Mouse (Mus musculus): ENCODE measurements around the gene Smpd1. TPM values are rescaled to one million over a fixed set of nuclear protein-coding genes. Genes with fewer than 3 reads are reported as not detected.

Gene Smpd1
- total and polyA plus RNA-seq, 3 experiments: 22.2 to 98.7 (median 32.3) TPM

DNA sequence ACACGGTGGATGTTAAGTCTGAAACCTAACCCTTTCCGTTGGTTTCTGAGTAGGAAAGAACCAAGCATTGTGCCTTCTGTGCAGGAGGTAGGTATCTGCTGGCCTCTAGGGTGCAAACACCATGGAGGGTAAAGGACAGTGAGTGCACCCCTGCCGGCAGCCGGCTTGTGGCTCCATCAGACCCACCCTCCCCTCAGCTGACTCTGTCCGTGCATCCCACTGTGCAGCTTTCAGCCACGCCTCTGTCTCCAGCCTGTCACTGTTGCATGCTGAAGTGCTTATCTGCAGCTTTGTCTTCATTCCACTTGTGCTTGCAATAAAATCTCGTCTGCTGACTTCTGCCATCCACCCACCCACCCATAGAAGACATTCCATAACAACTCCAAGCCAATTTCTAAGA is 35.9 kb downstream of the Smpd1 start:
- Histone ChIP-seq H3K79me2 (ENCODE audit: control insufficient read depth, insufficient read depth, low read length, poor library complexity) (no peaks in the 10 kb centered on the region), H3K9me3 (replicated peaks; ENCODE audit: insufficient read depth, low read length) (no peaks in the 10 kb centered on the region), H3K36me3 (ENCODE audit: control insufficient read depth in 1 of 2, insufficient read depth in 2 of 2, low read length in 2 of 2) (no peaks in the 10 kb centered on the region), H3K27me3 (ENCODE audit: control insufficient read depth in 1 of 2, insufficient read depth in 2 of 2, low read length in 2 of 2) (no peaks in the 10 kb centered on the region; a peak in 1 of 4 replicates), H3K9ac (ENCODE audit: control insufficient read depth, low read depth, low read length, poor library complexity, severe bottlenecking) (no peak overlapping the region), H3K4me3 (ENCODE audit: control insufficient read depth in 1 of 2, insufficient read depth in 1 of 2, low read depth in 2 of 2, low read length in 2 of 2) (no peak overlapping the region), H3K4me1 (ENCODE audit: control insufficient read depth in 1 of 2, insufficient read depth in 2 of 2, low read length in 2 of 2) (no peaks in the 10 kb centered on the region), H3K27ac (ENCODE audit: control insufficient read depth, low read depth, low read length) (no peak overlapping the region)
- DNase-seq (ENCODE audit: low read depth, low spot score): no peak
- TF ChIP-seq MYB (IDR thresholded peaks at IDR 0.05; ENCODE audit: low read depth, low read length): no peak
- TF ChIP-seq SMC3 (IDR thresholded peaks at IDR 0.05; ENCODE audit: low read depth, low read length): no peak
- TF ChIP-seq CHD1 (IDR thresholded peaks at IDR 0.05; ENCODE audit: low read depth, low read length): no peak
- no peak for TF ChIP-seq RAD21 (IDR thresholded peaks at IDR 0.05; ENCODE audit: low read depth, low read length)
- no peak for TF ChIP-seq HCFC1 (IDR thresholded peaks at IDR 0.05; ENCODE audit: low read depth, low read length)
- TF ChIP-seq KAT2A (conservative IDR thresholded peaks at IDR 0.05; ENCODE audit: low read depth, low read length): no peak
- no peak for TF ChIP-seq RCOR1 (IDR thresholded peaks at IDR 0.05; ENCODE audit: low read depth, low read length)
- no peak for TF ChIP-seq POLR2AphosphoS5 (IDR thresholded peaks at IDR 0.05; ENCODE audit: borderline replicate concordance, low read depth, low read length)
- no peak for TF ChIP-seq POLR2A (IDR thresholded peaks at IDR 0.05; ENCODE audit: control insufficient read depth in 1 of 2, insufficient read depth in 1 of 2, low read depth in 1 of 2, low read length in 2 of 2, poor library complexity in 1 of 2)
- TF ChIP-seq NRF1 (IDR thresholded peaks at IDR 0.05; ENCODE audit: insufficient read depth, low read depth, low read length, poor library complexity, severe bottlenecking): no peak
- TF ChIP-seq CTCF (IDR thresholded peaks at IDR 0.05 in 2 of 3, conservative IDR thresholded peaks at IDR 0.05 in 1 of 3; ENCODE audit: control insufficient read depth in 1 of 3, insufficient read depth in 1 of 3, low read depth in 2 of 3, low read length in 3 of 3, poor library complexity in 1 of 3, severe bottlenecking in 1 of 3): no peak
- TF ChIP-seq USF1 (IDR thresholded peaks at IDR 0.05; ENCODE audit: low read depth, low read length): no peak
- no peak for TF ChIP-seq MEF2A (IDR thresholded peaks at IDR 0.05; ENCODE audit: extremely low read depth, insufficient replicate concordance, low read depth, low read length, poor library complexity, severe bottlenecking)
- no peak for TF ChIP-seq GATA1 (IDR thresholded peaks at IDR 0.05; ENCODE audit: low read depth, low read length)
- TF ChIP-seq UBTF (IDR thresholded peaks at IDR 0.05; ENCODE audit: borderline replicate concordance, insufficient read depth, low read depth, low read length): no peak
- TF ChIP-seq TAL1 (IDR thresholded peaks at IDR 0.05; ENCODE audit: low read length): no peak

GRCm38 (mm10) chr7:105602860-105603623 is 48.9 kb downstream of the Smpd1 start:
- Histone ChIP-seq H3K36me3 (ENCODE audit: control insufficient read depth in 1 of 2, insufficient read depth in 2 of 2, low read length in 2 of 2) (no peaks in the 10 kb centered on the region; a peak in 1 of 4 replicates), H3K27ac (ENCODE audit: control insufficient read depth, low read depth, low read length) (no peak overlapping the region), H3K9ac (ENCODE audit: control insufficient read depth, low read depth, low read length, poor library complexity, severe bottlenecking) (no peak overlapping the region), H3K79me2 (ENCODE audit: control insufficient read depth, insufficient read depth, low read length, poor library complexity) (no peaks in the 10 kb centered on the region), H3K9me3 (replicated peaks; ENCODE audit: insufficient read depth, low read length) (no peaks in the 10 kb centered on the region), H3K4me3 (ENCODE audit: control insufficient read depth in 1 of 2, insufficient read depth in 1 of 2, low read depth in 2 of 2, low read length in 2 of 2) (no peak overlapping the region), H3K27me3 (ENCODE audit: control insufficient read depth in 1 of 2, insufficient read depth in 2 of 2, low read length in 2 of 2) (peaks cover 0 to 1% of the 10 kb centered on the region in 2 experiments; a peak in 2 of 4 replicates), H3K4me1 (ENCODE audit: control insufficient read depth in 1 of 2, insufficient read depth in 2 of 2, low read length in 2 of 2) (peaks cover 0 to 3% of the 10 kb centered on the region in 2 experiments; a peak in 2 of 4 replicates)
- peak; percentile 49 for DNase-seq (ENCODE audit: low read depth, low spot score)
- TF ChIP-seq MYC (IDR thresholded peaks at IDR 0.05; ENCODE audit: low read depth, low read length) (no peak), HCFC1 (IDR thresholded peaks at IDR 0.05; ENCODE audit: low read depth, low read length) (no peak), NELFE (IDR thresholded peaks at IDR 0.05; ENCODE audit: low read depth, low read length) (no peak), JUND (IDR thresholded peaks at IDR 0.05; ENCODE audit: low read depth, low read length) (no peak), RCOR1 (IDR thresholded peaks at IDR 0.05; ENCODE audit: low read depth, low read length) (no peak), POLR2AphosphoS5 (IDR thresholded peaks at IDR 0.05; ENCODE audit: borderline replicate concordance, low read depth, low read length) (no peak), TBP (IDR thresholded peaks at IDR 0.05; ENCODE audit: low read depth, low read length) (no peak), USF2 (IDR thresholded peaks at IDR 0.05; ENCODE audit: borderline replicate concordance in 1 of 2, insufficient read depth in 1 of 2, low read depth in 1 of 2, low read length in 2 of 2) (no peak), MYB (IDR thresholded peaks at IDR 0.05; ENCODE audit: low read depth, low read length) (no peak), ETS1 (IDR thresholded peaks at IDR 0.05; ENCODE audit: low read depth, low read length) (no peak), TAL1 (IDR thresholded peaks at IDR 0.05; ENCODE audit: low read length) (no peak), CTCF (IDR thresholded peaks at IDR 0.05 in 2 of 3, conservative IDR thresholded peaks at IDR 0.05 in 1 of 3; ENCODE audit: control insufficient read depth in 1 of 3, insufficient read depth in 1 of 3, low read depth in 2 of 3, low read length in 3 of 3, poor library complexity in 1 of 3, severe bottlenecking in 1 of 3) (peak; percentile 60 to 65 (median 65)), EP300 (IDR thresholded peaks at IDR 0.05; ENCODE audit: low read depth in 1 of 2, low read length in 2 of 2) (no peak), UBTF (IDR thresholded peaks at IDR 0.05; ENCODE audit: borderline replicate concordance, insufficient read depth, low read depth, low read length) (no peak), SMC3 (IDR thresholded peaks at IDR 0.05; ENCODE audit: low read depth, low read length) (peak; percentile 60), ZC3H11A (IDR thresholded peaks at IDR 0.05; ENCODE audit: low read depth, low read length) (peak; percentile 23), ELF1 (IDR thresholded peaks at IDR 0.05; ENCODE audit: low read depth, low read length) (no peak), TCF12 (IDR thresholded peaks at IDR 0.05; ENCODE audit: low read depth, low read length) (no peak), RAD21 (IDR thresholded peaks at IDR 0.05; ENCODE audit: low read depth, low read length) (peak; percentile 50), POLR2AphosphoS2 (IDR thresholded peaks at IDR 0.05; ENCODE audit: low read length) (no peak), POLR2A (IDR thresholded peaks at IDR 0.05; ENCODE audit: control insufficient read depth in 1 of 2, insufficient read depth in 1 of 2, low read depth in 1 of 2, low read length in 2 of 2, poor library complexity in 1 of 2) (no peak)

All from MEL (cell line).